Mouse (Mus musculus): ENCODE results near the gene Apex1. TPM values are rescaled to one million over a fixed set of nuclear protein-coding genes. Genes with fewer than 3 reads are reported as not detected.

Apex1 gene
- total RNA-seq (2014; fragmentation: Nextera tagmentation) (133 and 142 TPM in 2 replicates), total RNA-seq (2017) (165 and 174 TPM in 2 replicates), polyA plus RNA-seq (2012) (162 and 174 TPM in 2 replicates)

GRCm38 (mm10) chr14:50924281-50925064 lies at the start of gene Apex1, which contains the start of gene Osgep:
Gene Apex1, plus strand, starts transcription at chr14:50924968.
Gene Osgep, minus strand, starts transcription at chr14:50924893.
- DNase-seq (ENCODE audit: low spot score) (peak; percentile 97), ATAC-seq (ENCODE audit: extremely low read depth, insufficient number of reproducible peaks, low FRiP score, poor library complexity, severe bottlenecking) (peak; percentile 87)
- Histone ChIP-seq H3K9me3 (replicated peaks) (no peaks in the 10 kb centered on the region), H3K4me3 (ENCODE audit: low read depth, low read length) (peak within 1 kb of the TSS; percentile 84), H3K27me3 (ENCODE audit: insufficient read depth, low read length) (no peaks in the 10 kb centered on the region), H3K4me1 (ENCODE audit: insufficient read depth, low read depth, low read length) (peaks cover 42% of the 10 kb centered on the region), H3K36me3 (replicated peaks) (peaks cover 56% of the 10 kb centered on the region)
- TF ChIP-seq CTCF (IDR thresholded peaks at IDR 0.05; ENCODE audit: low read depth, low read length) (no peak), POLR2AphosphoS5 (IDR thresholded peaks at IDR 0.05; ENCODE audit: insufficient replicate concordance, low read depth, low read length) (0 out of 2 replicates have a peak, but pooled peaks have one; percentile 32)

DNA sequence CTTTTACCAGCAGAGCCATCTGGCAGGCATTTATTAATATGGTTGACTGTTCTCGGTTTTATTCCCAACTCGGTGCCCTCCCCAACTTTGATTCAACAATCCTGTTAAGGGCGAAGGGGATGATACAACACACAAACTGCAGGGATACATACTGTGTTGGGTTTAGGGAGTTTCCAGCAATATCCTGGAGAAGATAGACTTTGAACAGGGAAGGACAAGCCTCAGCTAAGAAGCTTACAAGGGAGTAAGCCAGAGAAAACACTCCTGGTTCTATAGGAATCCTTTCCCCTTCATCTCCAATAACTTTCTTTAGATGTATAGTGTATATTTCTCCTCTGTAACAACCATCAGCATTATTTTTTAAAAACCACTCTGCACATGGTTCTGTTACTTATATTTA lies 49.6 kb upstream of the Apex1 start:
- no peak overlapping the region for H3K4me3 ChIP-seq (ENCODE audit: low read depth, low read length)
- H3K4me1 ChIP-seq (ENCODE audit: insufficient read depth, low read depth, low read length), result peaks cover 13% of the 10 kb centered on the region
- ATAC-seq (ENCODE audit: extremely low read depth, insufficient number of reproducible peaks, low FRiP score, poor library complexity, severe bottlenecking) (no peak), DNase-seq (ENCODE audit: low spot score) (no peak)
- no peaks in the 10 kb centered on the region for H3K27me3 ChIP-seq (ENCODE audit: insufficient read depth, low read length)
- no peaks in the 10 kb centered on the region for H3K9me3 ChIP-seq (replicated peaks)
- no peak for TF ChIP-seq TAL1 (conservative IDR thresholded peaks at IDR 0.05; ENCODE audit: low read depth, low read length)
- no peak for TF ChIP-seq CTCF (IDR thresholded peaks at IDR 0.05; ENCODE audit: low read depth, low read length)
- no peak for TF ChIP-seq GATA1 (IDR thresholded peaks at IDR 0.05; ENCODE audit: borderline replicate concordance, low read length)
- TF ChIP-seq POLR2AphosphoS5 (IDR thresholded peaks at IDR 0.05; ENCODE audit: insufficient replicate concordance, low read depth, low read length), result no peak
- TF ChIP-seq GATA2 (IDR thresholded peaks at IDR 0.05; ENCODE audit: borderline replicate concordance, low read depth, low read length), result no peak
- peaks cover 3% of the 10 kb centered on the region for H3K36me3 ChIP-seq (replicated peaks)

- no peak for ATAC-seq (ENCODE audit: extremely low read depth, insufficient number of reproducible peaks, low FRiP score, poor library complexity, severe bottlenecking)
- no peaks in the 10 kb centered on the region for H3K9me3 ChIP-seq (replicated peaks)
- peaks cover 11% of the 10 kb centered on the region for H3K4me1 ChIP-seq (ENCODE audit: insufficient read depth, low read depth, low read length)
- peaks cover 3% of the 10 kb centered on the region for H3K36me3 ChIP-seq (replicated peaks)
- no peak for DNase-seq (ENCODE audit: low spot score)
- no peak overlapping the region for H3K4me3 ChIP-seq (ENCODE audit: low read depth, low read length)
- H3K27me3 ChIP-seq (ENCODE audit: insufficient read depth, low read length), result no peaks in the 10 kb centered on the region
- TF ChIP-seq TAL1 (conservative IDR thresholded peaks at IDR 0.05; ENCODE audit: low read depth, low read length), result no peak
- TF ChIP-seq GATA2 (IDR thresholded peaks at IDR 0.05; ENCODE audit: borderline replicate concordance, low read depth, low read length), result no peak
- TF ChIP-seq GATA1 (IDR thresholded peaks at IDR 0.05; ENCODE audit: borderline replicate concordance, low read length), result no peak
- no peak for TF ChIP-seq CTCF (IDR thresholded peaks at IDR 0.05; ENCODE audit: low read depth, low read length)
- TF ChIP-seq POLR2AphosphoS5 (IDR thresholded peaks at IDR 0.05; ENCODE audit: insufficient replicate concordance, low read depth, low read length), result no peak
These were observed 49.1 kb upstream of the Apex1 start for GRCm38 (mm10) chr14:50875591-50876230.

- no peak for DNase-seq (ENCODE audit: low spot score)
- Histone ChIP-seq H3K4me1 (ENCODE audit: insufficient read depth, low read depth, low read length) (peaks cover 5% of the 10 kb centered on the region), H3K27me3 (ENCODE audit: insufficient read depth, low read length) (no peaks in the 10 kb centered on the region), H3K36me3 (replicated peaks) (peaks cover 3% of the 10 kb centered on the region), H3K9me3 (replicated peaks) (no peaks in the 10 kb centered on the region), H3K4me3 (ENCODE audit: low read depth, low read length) (no peak overlapping the region)
- TF ChIP-seq GATA2 (IDR thresholded peaks at IDR 0.05; ENCODE audit: borderline replicate concordance, low read depth, low read length) (no peak), GATA1 (IDR thresholded peaks at IDR 0.05; ENCODE audit: borderline replicate concordance, low read length) (no peak), POLR2AphosphoS5 (IDR thresholded peaks at IDR 0.05; ENCODE audit: insufficient replicate concordance, low read depth, low read length) (no peak), TAL1 (conservative IDR thresholded peaks at IDR 0.05; ENCODE audit: low read depth, low read length) (no peak), CTCF (IDR thresholded peaks at IDR 0.05; ENCODE audit: low read depth, low read length) (no peak)
- no peak for ATAC-seq (ENCODE audit: extremely low read depth, insufficient number of reproducible peaks, low FRiP score, poor library complexity, severe bottlenecking)
These were observed 48.4 kb upstream of the Apex1 start for GRCm38 (mm10) chr14:50876236-50876950.

DNA sequence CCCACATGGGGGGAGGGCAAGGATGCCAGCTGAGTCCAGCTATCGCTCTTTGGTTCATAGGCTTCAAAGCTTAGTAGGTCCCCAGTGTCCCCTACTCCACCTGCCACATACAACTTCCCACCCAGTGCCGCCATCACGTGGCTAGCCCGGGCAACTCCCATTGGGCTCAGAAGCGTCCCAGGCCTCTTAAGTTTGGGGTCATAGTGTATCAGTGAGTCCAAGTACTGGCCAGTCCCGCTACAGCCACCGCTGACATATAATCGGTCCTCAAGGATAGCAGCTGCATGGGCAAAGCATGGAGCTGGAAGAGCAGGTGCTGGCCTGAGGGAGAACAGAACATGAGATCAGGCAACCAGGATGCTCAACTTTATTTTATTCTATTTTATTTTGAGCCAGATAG lies 33.1 kb upstream of the Apex1 start:
- peaks cover 25% of the 10 kb centered on the region for H3K27me3 ChIP-seq (ENCODE audit: insufficient read depth, low read length)
- H3K9me3 ChIP-seq (replicated peaks), result no peaks in the 10 kb centered on the region
- no peak overlapping the region for H3K4me3 ChIP-seq (ENCODE audit: low read depth, low read length)
- TF ChIP-seq CTCF (IDR thresholded peaks at IDR 0.05; ENCODE audit: low read depth, low read length) (no peak), GATA2 (IDR thresholded peaks at IDR 0.05; ENCODE audit: borderline replicate concordance, low read depth, low read length) (no peak), GATA1 (IDR thresholded peaks at IDR 0.05; ENCODE audit: borderline replicate concordance, low read length) (no peak), POLR2AphosphoS5 (IDR thresholded peaks at IDR 0.05; ENCODE audit: insufficient replicate concordance, low read depth, low read length) (no peak), TAL1 (conservative IDR thresholded peaks at IDR 0.05; ENCODE audit: low read depth, low read length) (no peak)
- H3K4me1 ChIP-seq (ENCODE audit: insufficient read depth, low read depth, low read length), result peaks cover 2% of the 10 kb centered on the region; the same call in 1 of the 2 replicates
- DNase-seq (ENCODE audit: low spot score), result no peak
- ATAC-seq (ENCODE audit: extremely low read depth, insufficient number of reproducible peaks, low FRiP score, poor library complexity, severe bottlenecking), result no peak
- no peaks in the 10 kb centered on the region for H3K36me3 ChIP-seq (replicated peaks)

- no peak for DNase-seq (ENCODE audit: low spot score)
- no peak for ATAC-seq (ENCODE audit: extremely low read depth, insufficient number of reproducible peaks, low FRiP score, poor library complexity, severe bottlenecking)
- TF ChIP-seq POLR2AphosphoS5 (IDR thresholded peaks at IDR 0.05; ENCODE audit: insufficient replicate concordance, low read depth, low read length) (no peak), GATA1 (IDR thresholded peaks at IDR 0.05; ENCODE audit: borderline replicate concordance, low read length) (no peak), GATA2 (IDR thresholded peaks at IDR 0.05; ENCODE audit: borderline replicate concordance, low read depth, low read length) (no peak), TAL1 (conservative IDR thresholded peaks at IDR 0.05; ENCODE audit: low read depth, low read length) (no peak), CTCF (IDR thresholded peaks at IDR 0.05; ENCODE audit: low read depth, low read length) (no peak)
- Histone ChIP-seq H3K36me3 (replicated peaks) (no peaks in the 10 kb centered on the region), H3K4me3 (ENCODE audit: low read depth, low read length) (no peak overlapping the region), H3K4me1 (ENCODE audit: insufficient read depth, low read depth, low read length) (peaks cover 2% of the 10 kb centered on the region; the same call in 1 of the 2 replicates), H3K27me3 (ENCODE audit: insufficient read depth, low read length) (peaks cover 29% of the 10 kb centered on the region), H3K9me3 (replicated peaks) (no peaks in the 10 kb centered on the region)
These were observed 32.7 kb upstream of the Apex1 start for GRCm38 (mm10) chr14:50892091-50892490.

Data from G1E (cell line).